Mouse (Mus musculus): ENCODE results near the gene Cox5a. TPM values are rescaled to one million over a fixed set of nuclear protein-coding genes. Genes with fewer than 3 reads are reported as not detected.

Cox5a gene
- total RNA-seq, 1 experiment: 390 TPM

- no peaks in the 10 kb centered on the region for H3K9me3 ChIP-seq (ENCODE audit: control insufficient read depth, insufficient read depth, low read depth, low read length)
- H3K27ac ChIP-seq (ENCODE audit: insufficient read depth, low read depth, low read length, poor library complexity, severe bottlenecking): peak within 1 kb of the TSS; percentile 52; the same call in 1 of the 2 replicates
- H3K4me3 ChIP-seq (ENCODE audit: insufficient read depth in 1 of 2, low read depth in 1 of 2, low read length in 2 of 2, poor library complexity in 1 of 2, severe bottlenecking in 1 of 2): peak within 1 kb of the TSS; percentile 83 to 88
- peaks cover 23% of the 10 kb centered on the region for H3K36me3 ChIP-seq (ENCODE audit: control insufficient read depth, insufficient read depth, low read length, poor library complexity, severe bottlenecking)
- in situ Hi-C loops (cut with MboI; ENCODE audit: low sequenced_read_pairs in 2 of 2, unreplicated experiment in 2 of 2): no loop called here
- H3K9ac ChIP-seq (ENCODE audit: insufficient read depth, low read depth, low read length, poor library complexity, severe bottlenecking): peak within 1 kb of the TSS; percentile 85
- DNase-seq (ENCODE audit: low read depth, low spot score): peak; percentile 79
- TF ChIP-seq HCFC1 (IDR thresholded peaks at IDR 0.05; ENCODE audit: borderline replicate concordance, insufficient read depth, low read length): peak; percentile 66; the same call in 1 of the 2 replicates
- TF ChIP-seq ZNF384 (IDR thresholded peaks at IDR 0.05; ENCODE audit: low read depth, low read length): no peak
- TF ChIP-seq ZC3H11A (IDR thresholded peaks at IDR 0.05; ENCODE audit: borderline replicate concordance, low read depth, low read length): no peak
- H3K4me1 ChIP-seq (ENCODE audit: control insufficient read depth in 2 of 2, insufficient read depth in 2 of 2, low read length in 2 of 2, poor library complexity in 1 of 2): 0 out of 4 replicates have a peak, but pooled peaks cover 0 to 3% of the 10 kb centered on the region in 2 experiments
These were observed 16.1 kb downstream of the Cox5a start, which contains the start of gene Fam219b for GRCm38 (mm10) chr9:57537044-57537727. Gene Fam219b (plus strand): TSS chr9:57537528.

DNA sequence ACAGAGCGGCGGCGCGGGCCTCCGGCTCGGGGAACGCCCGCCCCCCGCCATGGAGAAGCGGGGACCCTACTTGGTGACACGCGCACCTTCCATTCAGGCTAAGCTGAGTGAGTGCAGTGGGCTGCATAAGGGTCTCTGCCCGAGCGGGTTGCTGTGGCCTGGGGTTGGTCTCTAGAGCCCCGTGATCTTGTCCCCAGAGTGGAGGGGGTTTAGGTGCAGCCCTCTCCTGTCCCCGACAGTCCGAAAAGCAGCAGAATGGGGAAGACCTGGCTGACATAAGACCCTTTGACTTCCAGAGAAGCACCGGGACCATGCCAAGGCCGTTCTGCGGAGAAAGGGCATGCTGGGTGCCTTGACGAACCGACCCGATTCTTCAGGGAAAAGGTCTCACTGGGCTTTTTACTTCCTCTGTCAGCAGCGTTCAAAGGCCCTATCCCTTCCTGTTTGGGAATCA, 16.7 kb downstream of the Cox5a start:
- H3K4me3 ChIP-seq (ENCODE audit: insufficient read depth in 1 of 2, low read depth in 1 of 2, low read length in 2 of 2, poor library complexity in 1 of 2, severe bottlenecking in 1 of 2): peak overlapping the region; percentile 83 to 88
- no peaks in the 10 kb centered on the region for H3K9me3 ChIP-seq (ENCODE audit: control insufficient read depth, insufficient read depth, low read depth, low read length)
- in situ Hi-C loops (cut with MboI; ENCODE audit: low sequenced_read_pairs in 2 of 2, unreplicated experiment in 2 of 2): no loop called here
- peak overlapping the region; percentile 85 for H3K9ac ChIP-seq (ENCODE audit: insufficient read depth, low read depth, low read length, poor library complexity, severe bottlenecking)
- peaks cover 24% of the 10 kb centered on the region for H3K36me3 ChIP-seq (ENCODE audit: control insufficient read depth, insufficient read depth, low read length, poor library complexity, severe bottlenecking)
- TF ChIP-seq ZNF384 (IDR thresholded peaks at IDR 0.05; ENCODE audit: low read depth, low read length) (no peak), ZC3H11A (IDR thresholded peaks at IDR 0.05; ENCODE audit: borderline replicate concordance, low read depth, low read length) (no peak), MAFK (IDR thresholded peaks at IDR 0.05; ENCODE audit: insufficient read depth, low read depth, low read length) (no peak), HCFC1 (IDR thresholded peaks at IDR 0.05; ENCODE audit: borderline replicate concordance, insufficient read depth, low read length) (no peak), CHD2 (IDR thresholded peaks at IDR 0.05; ENCODE audit: low read depth, low read length) (no peak)
- H3K27ac ChIP-seq (ENCODE audit: insufficient read depth, low read depth, low read length, poor library complexity, severe bottlenecking): peak overlapping the region; percentile 42; the same call in 1 of the 2 replicates
- DNase-seq (ENCODE audit: low read depth, low spot score): no peak
- H3K4me1 ChIP-seq (ENCODE audit: control insufficient read depth in 2 of 2, insufficient read depth in 2 of 2, low read length in 2 of 2, poor library complexity in 1 of 2): 0 out of 4 replicates have a peak, but pooled peaks cover 0 to 3% of the 10 kb centered on the region in 2 experiments

GRCm38 (mm10) chr9:57539550-57539949, 18.5 kb downstream of the Cox5a start:
- H3K4me3 ChIP-seq (ENCODE audit: insufficient read depth in 1 of 2, low read depth in 1 of 2, low read length in 2 of 2, poor library complexity in 1 of 2, severe bottlenecking in 1 of 2): no peak overlapping the region
- peaks cover 23% of the 10 kb centered on the region for H3K36me3 ChIP-seq (ENCODE audit: control insufficient read depth, insufficient read depth, low read length, poor library complexity, severe bottlenecking)
- TF ChIP-seq ZC3H11A (IDR thresholded peaks at IDR 0.05; ENCODE audit: borderline replicate concordance, low read depth, low read length) (no peak), CHD2 (IDR thresholded peaks at IDR 0.05; ENCODE audit: low read depth, low read length) (no peak), ZNF384 (IDR thresholded peaks at IDR 0.05; ENCODE audit: low read depth, low read length) (no peak), HCFC1 (IDR thresholded peaks at IDR 0.05; ENCODE audit: borderline replicate concordance, insufficient read depth, low read length) (no peak), MAFK (IDR thresholded peaks at IDR 0.05; ENCODE audit: insufficient read depth, low read depth, low read length) (no peak)
- no peaks in the 10 kb centered on the region for H3K9me3 ChIP-seq (ENCODE audit: control insufficient read depth, insufficient read depth, low read depth, low read length)
- no peak overlapping the region for H3K27ac ChIP-seq (ENCODE audit: insufficient read depth, low read depth, low read length, poor library complexity, severe bottlenecking)
- DNase-seq (ENCODE audit: low read depth, low spot score): no peak
- no peak overlapping the region for H3K9ac ChIP-seq (ENCODE audit: insufficient read depth, low read depth, low read length, poor library complexity, severe bottlenecking)
- in situ Hi-C loops (cut with MboI; ENCODE audit: low sequenced_read_pairs in 2 of 2, unreplicated experiment in 2 of 2): no loop called here
- H3K4me1 ChIP-seq (ENCODE audit: control insufficient read depth in 2 of 2, insufficient read depth in 2 of 2, low read length in 2 of 2, poor library complexity in 1 of 2): 0 out of 4 replicates have a peak, but pooled peaks cover 0 to 3% of the 10 kb centered on the region in 2 experiments

DNA sequence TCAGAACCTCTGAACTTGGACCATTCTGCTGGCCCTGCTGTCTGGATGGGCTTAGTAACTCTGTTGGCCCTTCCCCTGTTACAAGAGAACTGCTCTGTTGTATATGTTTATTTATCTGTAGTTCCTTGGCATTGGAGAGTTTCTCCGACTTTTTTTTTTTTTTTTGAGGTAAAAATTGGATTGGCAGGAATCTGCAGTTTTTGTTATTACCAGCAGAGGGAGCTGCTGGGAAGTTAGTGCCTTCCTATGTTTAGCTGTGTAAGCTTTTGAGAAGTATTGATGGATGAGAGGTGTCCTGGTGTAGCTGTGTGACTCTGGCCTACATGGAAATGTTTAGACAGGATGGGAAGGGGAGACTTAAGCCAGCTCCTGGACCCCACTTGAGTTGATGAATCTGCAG, 20.2 kb downstream of the Cox5a start:
- no peaks in the 10 kb centered on the region for H3K9me3 ChIP-seq (ENCODE audit: control insufficient read depth, insufficient read depth, low read depth, low read length)
- H3K4me1 ChIP-seq (ENCODE audit: control insufficient read depth in 2 of 2, insufficient read depth in 2 of 2, low read length in 2 of 2, poor library complexity in 1 of 2): 0 out of 4 replicates have a peak, but pooled peaks cover 0 to 3% of the 10 kb centered on the region in 2 experiments
- H3K9ac ChIP-seq (ENCODE audit: insufficient read depth, low read depth, low read length, poor library complexity, severe bottlenecking): no peak overlapping the region
- TF ChIP-seq HCFC1 (IDR thresholded peaks at IDR 0.05; ENCODE audit: borderline replicate concordance, insufficient read depth, low read length): no peak
- no peak for TF ChIP-seq MAFK (IDR thresholded peaks at IDR 0.05; ENCODE audit: insufficient read depth, low read depth, low read length)
- TF ChIP-seq CHD2 (IDR thresholded peaks at IDR 0.05; ENCODE audit: low read depth, low read length): no peak
- peak; percentile 98 for TF ChIP-seq ZNF384 (IDR thresholded peaks at IDR 0.05; ENCODE audit: low read depth, low read length)
- 0 out of 2 replicates have a peak, but pooled peaks have one; percentile 3 for TF ChIP-seq ZC3H11A (IDR thresholded peaks at IDR 0.05; ENCODE audit: borderline replicate concordance, low read depth, low read length)
- H3K36me3 ChIP-seq (ENCODE audit: control insufficient read depth, insufficient read depth, low read length, poor library complexity, severe bottlenecking): peaks cover 24% of the 10 kb centered on the region
- in situ Hi-C loops (cut with MboI; ENCODE audit: low sequenced_read_pairs in 2 of 2, unreplicated experiment in 2 of 2): no loop called here
- no peak overlapping the region for H3K27ac ChIP-seq (ENCODE audit: insufficient read depth, low read depth, low read length, poor library complexity, severe bottlenecking)
- DNase-seq (ENCODE audit: low read depth, low spot score): no peak
- no peak overlapping the region for H3K4me3 ChIP-seq (ENCODE audit: insufficient read depth in 1 of 2, low read depth in 1 of 2, low read length in 2 of 2, poor library complexity in 1 of 2, severe bottlenecking in 1 of 2)

All from ES-E14 (cell line).